Mouse (Mus musculus): ENCODE results near the gene Pear1. TPM values are rescaled to one million over a fixed set of nuclear protein-coding genes. Genes with fewer than 3 reads are reported as not detected.
"Not testable (repeated sequence)": the region's sequence is repeated elsewhere in the genome, so short reads cannot be mapped to it uniquely, and the experiment has no call there.

Pear1 gene
- total RNA-seq (2021): 1 to 10 TPM; 6.3 to 6.4 TPM
- long read RNA-seq, experiment 1, full-length matches to known transcripts: 2 of 4 reads
- long read RNA-seq, experiment 1, partial matches to known transcripts: 1 of 4 reads
- long read RNA-seq, experiment 1, other reads (novel, unspliced or antisense): 1 of 4 reads
- long read RNA-seq, experiment 2, partial matches to known transcripts: 1 of 4 reads
- long read RNA-seq, experiment 2, other reads (novel, unspliced or antisense): 1 of 4 reads

- not testable (repeated sequence) for DNase-seq (ENCODE audit: low spot score)
Observed at GRCm38 (mm10) chr3:87824206-87824605, at the start of gene Pear1. Gene Pear1, minus strand, starts transcription at chr3:87824306.

- DNase-seq (ENCODE audit: low spot score): not testable (repeated sequence)
Observed at GRCm38 (mm10) chr3:87864111-87864510, 40.0 kb upstream of the Pear1 start.

GRCm38 (mm10) chr3:87859813-87860212 lies 35.7 kb upstream of the Pear1 start:
- DNase-seq (ENCODE audit: low spot score): peak; percentile 63

DNA sequence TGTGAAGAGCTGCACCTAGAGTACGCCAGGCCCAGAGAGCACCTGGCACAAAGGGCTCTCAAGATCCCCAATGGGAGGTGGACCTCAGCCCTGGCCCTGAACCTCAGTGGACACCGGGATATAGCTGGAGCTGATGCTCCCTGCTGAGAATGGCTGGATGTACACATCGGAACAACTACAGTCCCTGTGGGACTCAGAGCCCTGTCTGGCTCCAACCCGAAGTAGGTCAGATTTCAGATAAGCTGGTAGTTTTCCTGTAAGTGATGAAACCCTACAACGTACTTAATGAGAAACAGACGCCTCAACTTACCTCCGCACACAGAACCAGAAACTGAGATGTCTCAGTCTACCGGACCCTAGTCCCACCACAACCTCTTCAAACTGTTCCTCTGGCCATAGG lies 33.6 kb upstream of the Pear1 start:
- no peak for DNase-seq (ENCODE audit: low spot score)

- no peak for DNase-seq (ENCODE audit: low spot score)
Observed at GRCm38 (mm10) chr3:87855936-87856335, 31.8 kb upstream of the Pear1 start.

DNA sequence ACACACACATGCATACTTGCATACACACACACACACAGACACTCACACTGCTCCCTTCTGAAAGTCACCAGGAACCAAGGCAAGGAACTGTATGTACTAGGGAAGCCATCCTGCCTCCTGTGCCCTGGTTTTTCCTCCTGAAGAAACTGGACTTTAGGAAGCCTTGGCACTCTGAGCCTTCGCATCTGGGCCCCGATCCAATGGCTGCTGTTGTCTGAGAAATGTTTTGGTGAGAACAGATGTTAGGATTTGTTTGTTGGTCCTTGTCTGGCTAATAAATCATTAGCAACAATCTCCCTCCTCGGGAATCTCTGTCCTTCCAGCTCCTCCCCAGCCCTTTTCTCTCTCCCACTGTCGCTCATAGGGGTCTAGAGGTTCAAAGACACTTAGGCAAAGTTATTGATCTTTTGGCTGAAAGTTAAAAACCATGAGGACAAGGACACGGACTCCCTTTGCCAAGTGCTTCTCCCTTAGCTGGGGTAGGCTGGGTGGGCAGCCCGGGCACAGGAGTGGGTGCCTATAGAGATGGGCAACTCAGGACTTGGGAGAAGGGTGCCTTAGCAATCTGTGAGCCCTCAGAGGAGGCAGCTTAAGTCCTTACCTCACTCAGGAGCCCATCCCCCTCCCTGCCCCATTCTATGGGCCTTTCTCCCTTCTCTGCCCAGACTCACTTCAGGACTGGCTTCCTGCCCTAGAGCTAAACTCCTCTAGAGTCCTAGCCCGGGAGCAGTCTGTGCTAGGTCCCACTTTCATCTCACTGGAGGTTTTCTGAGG lies 30.9 kb upstream of the Pear1 start:
- no peak for DNase-seq (ENCODE audit: low spot score)

DNA sequence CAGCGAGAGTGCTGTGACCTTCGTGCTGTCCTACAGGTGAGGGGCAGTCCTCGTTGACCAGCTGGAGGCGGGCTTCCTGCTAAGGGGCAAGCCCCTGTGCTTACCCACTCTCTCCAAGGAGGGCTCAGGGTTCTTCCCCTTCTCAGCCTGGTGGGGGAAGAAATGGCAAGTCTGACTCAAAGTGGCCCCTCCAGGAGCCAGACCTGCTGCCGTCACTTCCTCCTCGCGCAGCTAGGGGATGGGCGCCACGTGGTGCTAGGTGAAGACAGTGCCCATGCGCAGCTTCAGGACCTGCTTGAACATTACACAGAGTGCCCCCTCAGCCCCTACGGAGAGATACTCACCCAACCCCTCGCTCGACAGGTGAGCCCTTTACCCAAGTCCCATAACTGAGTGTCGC lies 25.0 kb upstream of the Pear1 start:
- DNase-seq (ENCODE audit: low spot score): no peak

DNA sequence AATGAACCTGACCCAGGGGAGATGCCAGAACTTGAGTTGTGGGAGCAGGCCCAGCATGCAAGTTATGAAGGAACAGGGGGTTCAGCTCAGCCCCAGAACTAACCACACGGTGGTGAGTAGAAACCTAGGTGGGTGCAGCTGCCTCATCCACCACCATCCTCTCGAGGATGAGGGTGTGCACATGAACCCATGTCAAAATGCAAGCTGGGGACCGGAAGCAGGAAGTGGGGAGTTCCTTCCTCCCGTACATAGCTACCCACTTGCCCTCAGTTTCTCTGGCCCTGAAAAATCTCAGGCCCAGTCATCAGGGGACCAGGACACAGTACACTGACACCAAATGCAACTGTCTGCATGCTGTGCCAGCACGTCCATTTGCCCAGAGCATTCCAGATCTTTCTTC lies 23.6 kb upstream of the Pear1 start:
- DNase-seq (ENCODE audit: low spot score): no peak

DNA sequence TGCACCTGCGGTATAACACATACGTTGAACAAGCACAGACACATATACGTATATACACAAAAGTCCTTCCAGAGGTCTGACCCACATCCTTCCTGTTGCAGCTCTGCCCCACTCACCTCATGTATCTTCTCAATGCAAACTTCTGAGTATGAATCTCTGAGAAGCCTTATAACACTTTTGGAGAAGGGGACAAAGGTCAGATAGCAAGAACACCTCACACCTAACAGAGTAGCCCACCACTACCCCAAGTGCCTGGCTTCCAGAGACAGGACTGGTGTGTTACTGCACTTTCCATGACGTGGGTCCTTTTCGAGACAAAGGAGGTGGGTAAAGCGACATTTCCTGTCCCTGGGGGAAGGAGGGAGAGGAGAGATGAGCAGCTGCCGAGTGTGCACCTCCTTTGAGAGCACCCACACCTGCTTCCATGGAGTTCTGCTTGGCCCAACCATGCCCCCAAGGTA lies 22.6 kb upstream of the Pear1 start, which contains the start of gene Sh2d2a:
Gene Sh2d2a, plus strand, starts transcription at position 106 of the 461 bp plus-strand sequence.
- no peak for DNase-seq (ENCODE audit: low spot score)

- DNase-seq (ENCODE audit: low spot score): no peak
Observed at GRCm38 (mm10) chr3:87846186-87846585, 22.1 kb upstream of the Pear1 start.

- DNase-seq (ENCODE audit: low spot score): no peak
Observed at GRCm38 (mm10) chr3:87844981-87845380, 20.9 kb upstream of the Pear1 start.

DNA sequence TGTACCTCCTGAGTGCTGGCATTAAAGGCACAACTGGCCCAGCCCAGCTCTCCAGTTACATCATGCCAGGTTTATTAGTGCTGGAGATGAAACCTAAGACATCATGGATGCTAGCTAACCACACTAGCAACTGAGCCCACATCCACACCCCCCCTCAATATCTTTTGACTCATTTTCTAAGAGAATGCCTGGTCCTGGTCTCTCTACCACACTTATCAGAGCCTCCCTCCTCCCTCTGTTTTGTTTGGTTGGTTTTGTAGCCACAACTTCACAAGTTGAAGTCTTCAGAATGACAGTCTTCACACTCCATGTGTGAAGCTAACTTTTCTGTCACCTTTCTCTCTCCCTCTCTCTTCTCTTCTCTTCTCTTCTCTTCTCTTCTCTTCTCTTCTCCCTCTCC lies 16.8 kb upstream of the Pear1 start:
- DNase-seq (ENCODE audit: low spot score): no peak

DNA sequence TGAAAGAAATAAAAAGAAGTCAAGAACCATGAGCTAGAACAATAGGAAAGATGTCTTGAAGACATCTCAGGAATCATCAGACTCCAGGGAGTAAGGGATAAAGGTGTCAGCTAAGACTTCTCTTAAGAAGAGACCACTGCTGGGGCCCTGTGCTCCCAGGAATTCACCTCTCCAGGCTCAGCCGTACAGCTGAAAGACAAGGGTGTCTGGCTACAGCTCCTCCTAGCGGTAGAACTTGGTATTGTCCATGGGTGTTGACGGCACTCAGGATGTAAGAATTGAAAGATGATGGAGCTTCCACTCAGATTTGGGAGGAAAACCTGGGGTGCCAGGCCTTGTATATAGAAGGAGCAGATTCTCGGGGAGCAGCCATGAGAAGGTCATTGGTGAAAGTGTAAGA lies 14.5 kb upstream of the Pear1 start:
- peak; percentile 77 for DNase-seq (ENCODE audit: low spot score)

- DNase-seq (ENCODE audit: low spot score): no peak
Observed at GRCm38 (mm10) chr3:87833482-87833881, 9.4 kb upstream of the Pear1 start.

GRCm38 (mm10) chr3:87832109-87832859 lies 8.2 kb upstream of the Pear1 start:
- no peak for DNase-seq (ENCODE audit: low spot score)

GRCm38 (mm10) chr3:87829025-87829424 lies 4.9 kb upstream of the Pear1 start:
- no peak for DNase-seq (ENCODE audit: low spot score)

GRCm38 (mm10) chr3:87828435-87828834 lies 4.3 kb upstream of the Pear1 start:
- no peak for DNase-seq (ENCODE audit: low spot score)

- DNase-seq (ENCODE audit: low spot score): no peak
Observed at GRCm38 (mm10) chr3:87818226-87818625, 5.9 kb downstream of the Pear1 start.

DNA sequence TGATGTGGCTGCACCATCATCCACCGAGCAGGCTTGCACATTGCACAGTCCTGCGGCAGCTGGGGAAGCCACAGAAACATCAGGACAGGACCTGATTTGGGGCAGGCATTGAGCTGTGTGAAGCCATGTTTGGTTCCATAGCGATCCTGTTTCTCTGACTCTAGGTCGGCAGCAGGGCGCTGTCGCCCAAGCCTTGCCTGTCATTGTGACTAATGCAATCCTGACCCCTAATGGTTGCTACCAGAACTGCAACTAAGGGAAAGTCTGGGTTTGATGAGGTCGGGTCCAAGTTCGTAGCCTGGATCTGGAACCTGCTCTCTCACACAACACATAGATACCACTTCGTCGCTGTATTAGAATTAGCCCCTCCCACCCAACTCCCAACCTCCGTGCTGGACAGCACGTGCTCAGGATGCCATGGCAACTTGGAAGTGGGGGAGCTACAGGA lies 7.4 kb downstream of the Pear1 start:
- peak; percentile 79 for DNase-seq (ENCODE audit: low spot score)

DNA sequence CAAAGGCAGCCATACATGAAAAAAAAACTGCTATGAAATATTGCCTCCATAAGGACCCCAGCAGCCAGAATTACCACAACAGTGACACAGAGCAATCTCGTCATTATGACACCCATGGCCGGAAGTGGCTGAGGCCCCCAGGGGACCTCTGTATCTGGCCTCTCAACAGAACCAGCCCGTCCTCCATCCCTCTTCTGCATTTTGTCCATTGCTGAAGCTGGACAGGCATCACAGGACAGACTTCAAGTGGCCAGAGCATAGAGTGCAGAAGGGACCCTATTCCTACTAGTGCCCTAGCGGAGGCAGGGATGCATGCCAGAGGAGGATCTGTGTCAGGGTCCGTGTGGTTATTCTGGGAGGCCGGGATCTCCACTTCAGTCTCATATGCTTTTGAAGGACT lies 7.9 kb downstream of the Pear1 start:
- no peak for DNase-seq (ENCODE audit: low spot score)

DNA sequence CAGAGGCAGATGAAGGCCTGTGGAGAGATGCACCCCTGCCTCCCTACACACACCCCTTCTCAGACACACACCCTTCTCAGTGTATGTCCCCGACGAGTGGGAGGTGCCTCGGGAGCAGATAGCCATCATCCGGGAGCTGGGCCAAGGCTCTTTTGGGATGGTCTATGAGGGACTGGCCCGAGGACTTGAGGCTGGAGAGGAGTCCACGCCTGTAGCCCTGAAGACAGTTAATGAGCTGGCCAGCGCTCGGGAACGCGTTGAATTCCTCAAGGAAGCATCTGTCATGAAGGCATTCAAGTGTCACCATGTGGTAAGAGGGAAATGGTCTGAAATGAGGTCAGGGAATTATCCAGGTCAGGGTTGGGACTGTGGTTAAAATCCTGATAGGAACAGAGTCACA lies 11.2 kb downstream of the Pear1 start:
- DNase-seq (ENCODE audit: low spot score): no peak

DNA sequence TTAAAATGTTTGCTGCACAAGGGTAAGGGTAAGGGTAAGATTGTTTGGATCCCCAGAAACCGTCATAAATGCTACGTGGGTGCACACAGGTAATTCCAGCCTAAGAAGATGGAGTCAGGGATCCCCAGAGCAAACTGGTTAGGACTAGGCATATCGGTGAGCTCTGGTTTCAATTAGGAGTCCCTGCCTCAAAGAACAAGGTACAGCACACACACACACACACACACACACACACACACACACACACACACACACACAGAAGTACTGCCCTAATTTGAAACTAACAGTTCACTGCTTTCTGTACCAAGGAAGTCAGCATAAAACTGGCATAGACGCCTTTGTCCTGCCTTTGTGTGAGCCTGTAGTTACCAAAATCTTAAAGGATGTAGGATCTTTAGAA lies 11.7 kb downstream of the Pear1 start:
- DNase-seq (ENCODE audit: low spot score): no peak
